ENCODE assay signal across 8 mouse cellular contexts in the genomic region with DNA sequence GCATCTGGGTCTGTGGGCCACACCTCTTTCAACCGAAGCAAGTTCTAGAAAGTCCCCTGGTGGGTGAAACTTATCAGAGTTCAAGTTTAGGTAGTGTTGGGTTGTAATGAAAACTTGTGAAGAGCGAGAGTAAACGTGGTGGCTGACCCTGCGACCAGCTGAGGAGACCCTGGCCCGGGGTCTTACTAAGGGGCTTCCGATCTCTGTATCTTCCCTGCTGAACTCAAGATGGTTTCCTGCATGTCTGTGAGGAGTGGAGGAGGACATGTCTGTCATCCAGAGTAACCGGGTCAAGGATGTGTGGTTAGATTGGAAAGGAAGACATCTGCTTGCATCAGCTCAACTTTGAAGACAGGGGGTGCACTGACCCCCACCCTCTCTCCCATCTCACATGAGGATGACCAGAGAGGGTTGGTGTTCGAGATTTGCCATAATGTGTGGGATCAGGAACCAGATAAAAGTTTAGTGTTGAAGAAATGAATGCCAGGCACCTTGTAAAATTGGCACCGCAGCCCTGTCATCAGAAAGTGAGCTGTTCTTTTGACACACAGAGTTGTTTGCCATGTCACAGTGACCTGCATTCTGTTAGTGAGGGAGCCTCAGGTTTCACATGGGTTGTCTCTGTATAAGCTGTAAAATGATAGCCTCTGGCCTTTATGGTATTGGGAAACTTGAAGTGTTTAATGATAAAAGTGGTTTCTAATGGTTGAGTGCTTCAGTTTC. TPM values are rescaled to one million over a fixed set of nuclear protein-coding genes. Genes with fewer than 3 reads are reported as not detected.
DNase-seq lines count a peak whose midpoint lies in the region; ATAC-seq and TF ChIP-seq lines count a peak whose summit lies in the region.

No protein-coding gene starts in this region.

- peaks cover 7% of the 10 kb centered on the region for H3K4me1 ChIP-seq in lung, adult 2 months (ENCODE audit: control insufficient read depth, insufficient read depth, low read length)
- H3K4me1 ChIP-seq in brown adipose tissue, adult 24 weeks (ENCODE audit: control insufficient read depth, insufficient read depth, insufficient read length, low read length): peaks cover 11% of the 10 kb centered on the region; the same call in 1 of the 2 replicates
- peaks cover 8% of the 10 kb centered on the region for H3K4me1 ChIP-seq in heart, embryonic 12.5 days (replicated peaks)
- H3K4me1 ChIP-seq in liver, embryonic 13.5 days (replicated peaks): peaks cover 21% of the 10 kb centered on the region
- peaks cover 9% of the 10 kb centered on the region for H3K4me1 ChIP-seq in stomach, embryonic 15.5 days

- no peak for TF ChIP-seq POLR2A in lung, adult 2 months (IDR thresholded peaks at IDR 0.05; ENCODE audit: borderline replicate concordance, extremely low read depth, low read depth, low read length)

- no peaks in the 10 kb centered on the region for H3K27me3 ChIP-seq in heart, embryonic 12.5 days (replicated peaks)
- peaks cover 7% of the 10 kb centered on the region; the same call in 1 of the 2 replicates for H3K27me3 ChIP-seq in liver, embryonic 13.5 days
- H3K27me3 ChIP-seq in stomach, embryonic 15.5 days (replicated peaks): no peaks in the 10 kb centered on the region

- peak overlapping the region; percentile 97 for H3K27ac ChIP-seq in brown adipose tissue, adult 24 weeks (replicated peaks; ENCODE audit: low read depth, low read length)
- H3K27ac ChIP-seq in heart, embryonic 12.5 days (ENCODE audit: poor library complexity, severe bottlenecking): peak overlapping the region; percentile 68
- peak overlapping the region; percentile 8; the same call in 1 of the 2 replicates for H3K27ac ChIP-seq in liver, embryonic 13.5 days
- H3K27ac ChIP-seq in stomach, embryonic 15.5 days: peak overlapping the region; percentile 83

- TF ChIP-seq CTCF in lung, adult 2 months (IDR thresholded peaks at IDR 0.05; ENCODE audit: insufficient read depth, low read length): no peak

- H3K4me2 ChIP-seq in heart, embryonic 12.5 days: peak overlapping the region; percentile 80
- peak overlapping the region; percentile 98 for H3K4me2 ChIP-seq in liver, embryonic 13.5 days
- H3K4me2 ChIP-seq in stomach, embryonic 15.5 days: peak overlapping the region; percentile 90

- peak overlapping the region; percentile 77 for H3K9ac ChIP-seq in heart, embryonic 12.5 days
- peak overlapping the region; percentile 79 for H3K9ac ChIP-seq in liver, embryonic 13.5 days
- H3K9ac ChIP-seq in stomach, embryonic 15.5 days: peak overlapping the region; percentile 67

- H3K9me3 ChIP-seq in heart, embryonic 12.5 days (replicated peaks): no peaks in the 10 kb centered on the region
- H3K9me3 ChIP-seq in liver, embryonic 13.5 days (replicated peaks): no peaks in the 10 kb centered on the region
- H3K9me3 ChIP-seq in stomach, embryonic 15.5 days: no peaks in the 10 kb centered on the region

- H3K36me3 ChIP-seq in heart, embryonic 12.5 days: no peaks in the 10 kb centered on the region
- H3K36me3 ChIP-seq in liver, embryonic 13.5 days: no peaks in the 10 kb centered on the region
- no peaks in the 10 kb centered on the region for H3K36me3 ChIP-seq in stomach, embryonic 15.5 days

- H3K4me3 ChIP-seq in lung, adult 2 months (replicated peaks; ENCODE audit: extremely low read depth, low read depth, low read length): peak overlapping the region; percentile 80
- peak overlapping the region; percentile 79 for H3K4me3 ChIP-seq in brown adipose tissue, adult 24 weeks (ENCODE audit: insufficient read depth, low read depth, low read length)
- peak overlapping the region; percentile 72 for H3K4me3 ChIP-seq in heart, embryonic 12.5 days
- peak overlapping the region; percentile 76 for H3K4me3 ChIP-seq in liver, embryonic 13.5 days (replicated peaks)
- peak overlapping the region; percentile 70 for H3K4me3 ChIP-seq in stomach, embryonic 15.5 days (replicated peaks)

- 0 out of 2 replicates have a peak, but pooled peaks have one; percentile 4 for ATAC-seq in heart, embryonic 12.5 days (ENCODE audit: insufficient number of reproducible peaks, low FRiP score)
- ATAC-seq in liver, embryonic 13.5 days (ENCODE audit: low read depth): no peak; the same call in 1 of the 2 replicates
- ATAC-seq in stomach, embryonic 15.5 days (ENCODE audit: insufficient read depth, low FRiP score, low read depth): no peak

- DNase-seq in lung, adult 2 months: peak; percentile 25
- DNase-seq in lung, postnatal 4 days: no peak
- no peak for DNase-seq in liver, embryonic 13.5 days
- DNase-seq in frontal cortex, postnatal 14 days (ENCODE audit: low spot score in 2 of 2): no peak
- DNase-seq in gastrocnemius, postnatal 10 days: no peak

- 27% methylated on average over 9 of the region's 9 CpGs for WGBS in lung, adult 2 months
- 39% methylated on average over 9 of the region's 9 CpGs for WGBS in heart, embryonic 12.5 days
- WGBS in liver, embryonic 13.5 days (ENCODE audit: insufficient replicate concordance): 36% methylated on average over 9 of the region's 9 CpGs
- WGBS in stomach, embryonic 15.5 days: 37% methylated on average over 9 of the region's 9 CpGs

RNA-seq across cellular contexts. Expression of a gene that starts 7.3 kb away (rescaled TPM):
- 4.8 and 8.6 TPM in 2 replicates for polyA plus RNA-seq in lung, adult 2 months (2012; rRNA removed)
- polyA plus RNA-seq in brown adipose tissue, adult 24 weeks (2012; ENCODE audit: insufficient read depth, insufficient read length, missing spikeins): 8.8 and 22.2 TPM in 2 replicates
- polyA plus RNA-seq in heart, embryonic 12.5 days (2016; fragmentation: Nextera tagmentation; extraction: Ambion mirVana): 17.0 and 17.6 TPM in 2 replicates
- 1.3 TPM in 2 replicates for polyA plus RNA-seq in liver, embryonic 13.5 days (2015; fragmentation: Nextera tagmentation; extraction: Ambion mirVana)
- polyA plus RNA-seq in stomach, embryonic 15.5 days (2015; fragmentation: Nextera tagmentation; extraction: Ambion mirVana): 4.2 and 4.4 TPM in 2 replicates
- 10 to 100 TPM in 1 of 2 experiments, 1 to 10 TPM in 1; 5.0 to 13.4 TPM for total RNA-seq in gastrocnemius, postnatal 10 days (2021)

Comparison
In these comparisons a context has a peak if more than half of its experiments do, and no peak if none do; other contexts are left out.
1. H3K27ac ChIP-seq: peak in every context shown above with its lines; median percentile 97 in brown adipose tissue, adult 24 weeks; 83 in stomach, embryonic 15.5 days; 68 in heart, embryonic 12.5 days; 8 in liver, embryonic 13.5 days.